Mouse (Mus musculus): ENCODE data around the gene Cmc2. TPM values are rescaled to one million over a fixed set of nuclear protein-coding genes. Genes with fewer than 3 reads are reported as not detected.

The Cmc2 gene
- polyA plus RNA-seq, 1 experiment from 2014 or later = 77.6 TPM

- no peaks in the 10 kb centered on the region for H3K9me3 ChIP-seq (ENCODE audit: control insufficient read depth, low read length)
- H3K27ac ChIP-seq (ENCODE audit: low read depth, low read length) = no peak overlapping the region
- no peaks in the 10 kb centered on the region for H3K27me3 ChIP-seq (ENCODE audit: control insufficient read depth, insufficient read depth, low read length)
- H3K9ac ChIP-seq (ENCODE audit: low read length) = no peak overlapping the region
- peaks cover 3% of the 10 kb centered on the region; the same call in 1 of the 2 replicates for H3K36me3 ChIP-seq (ENCODE audit: control insufficient read depth, insufficient read depth, low read length)
- WGBS = 74% methylated on average over 9 of the region's 9 CpGs
- ATAC-seq (ENCODE audit: low FRiP score) (no peak), DNase-seq (ENCODE audit: low spot score, missing footprints) (no peak)
- no peaks in the 10 kb centered on the region for H3K4me1 ChIP-seq (ENCODE audit: control insufficient read depth, insufficient read depth, low read length)
- no peak overlapping the region for H3K4me3 ChIP-seq (ENCODE audit: low read depth, low read length)
- no peak overlapping the region for H3K4me2 ChIP-seq
Measured at GRCm38 (mm10) chr8:116892636-116893035, 28.6 kb downstream of the Cmc2 start.

DNA sequence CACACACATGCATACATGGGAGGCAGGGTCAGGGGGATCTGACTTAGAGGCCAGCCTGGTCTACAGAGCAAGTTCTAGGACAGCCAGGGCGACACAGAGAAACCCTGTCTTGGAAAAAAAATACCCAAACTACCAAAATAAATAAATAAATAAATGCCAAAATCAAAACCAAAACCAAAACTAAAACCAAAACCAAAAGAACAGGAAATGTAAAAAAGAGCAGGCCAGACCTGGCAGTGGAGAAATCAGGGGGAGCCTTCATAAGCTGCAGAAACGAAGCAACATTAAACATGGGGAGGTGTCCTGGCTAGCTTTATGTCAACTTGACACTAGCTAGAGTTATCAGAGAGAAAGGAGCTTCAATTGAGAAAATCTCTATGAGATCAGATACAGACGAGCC lies 29.1 kb downstream of the Cmc2 start:
- ATAC-seq (ENCODE audit: low FRiP score) (no peak), DNase-seq (ENCODE audit: low spot score, missing footprints) (no peak)
- Histone ChIP-seq H3K27ac (ENCODE audit: low read depth, low read length) (no peak overlapping the region), H3K4me3 (ENCODE audit: low read depth, low read length) (no peak overlapping the region), H3K4me1 (ENCODE audit: control insufficient read depth, insufficient read depth, low read length) (no peaks in the 10 kb centered on the region), H3K36me3 (ENCODE audit: control insufficient read depth, insufficient read depth, low read length) (peaks cover 3% of the 10 kb centered on the region; the same call in 1 of the 2 replicates), H3K27me3 (ENCODE audit: control insufficient read depth, insufficient read depth, low read length) (no peaks in the 10 kb centered on the region), H3K9ac (ENCODE audit: low read length) (no peak overlapping the region), H3K9me3 (ENCODE audit: control insufficient read depth, low read length) (no peaks in the 10 kb centered on the region), H3K4me2 (no peak overlapping the region)
- WGBS = 87% methylated on average over 3 of the region's 3 CpGs

DNA sequence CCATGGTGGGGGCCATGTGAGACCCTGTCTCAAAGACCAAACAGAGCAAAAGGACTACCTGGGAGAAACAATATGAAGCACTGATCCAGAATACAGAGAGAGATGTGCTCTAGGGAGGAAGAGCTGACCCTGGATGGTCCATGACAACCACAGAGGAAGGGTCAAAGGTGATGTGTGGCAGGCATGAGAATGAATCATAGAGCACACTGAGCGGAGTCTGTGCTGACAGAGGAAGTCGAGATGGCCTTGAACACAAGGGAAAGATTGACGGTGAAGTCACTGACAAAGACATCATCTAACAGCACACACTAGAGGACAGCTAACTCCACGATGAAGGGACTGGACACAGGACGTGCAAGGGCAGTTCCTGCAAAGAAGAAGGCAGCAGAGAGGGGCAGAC lies 29.8 kb downstream of the Cmc2 start:
- H3K9me3 ChIP-seq (ENCODE audit: control insufficient read depth, low read length) = no peaks in the 10 kb centered on the region
- peaks cover 3% of the 10 kb centered on the region; the same call in 1 of the 2 replicates for H3K36me3 ChIP-seq (ENCODE audit: control insufficient read depth, insufficient read depth, low read length)
- DNase-seq (ENCODE audit: low spot score, missing footprints) (no peak), ATAC-seq (ENCODE audit: low FRiP score) (no peak)
- no peak overlapping the region for H3K27ac ChIP-seq (ENCODE audit: low read depth, low read length)
- H3K4me2 ChIP-seq = no peak overlapping the region
- no peak overlapping the region for H3K9ac ChIP-seq (ENCODE audit: low read length)
- H3K4me3 ChIP-seq (ENCODE audit: low read depth, low read length) = no peak overlapping the region
- 84% methylated on average over 5 of the region's 5 CpGs for WGBS
- H3K27me3 ChIP-seq (ENCODE audit: control insufficient read depth, insufficient read depth, low read length) = no peaks in the 10 kb centered on the region
- H3K4me1 ChIP-seq (ENCODE audit: control insufficient read depth, insufficient read depth, low read length) = no peaks in the 10 kb centered on the region

DNA sequence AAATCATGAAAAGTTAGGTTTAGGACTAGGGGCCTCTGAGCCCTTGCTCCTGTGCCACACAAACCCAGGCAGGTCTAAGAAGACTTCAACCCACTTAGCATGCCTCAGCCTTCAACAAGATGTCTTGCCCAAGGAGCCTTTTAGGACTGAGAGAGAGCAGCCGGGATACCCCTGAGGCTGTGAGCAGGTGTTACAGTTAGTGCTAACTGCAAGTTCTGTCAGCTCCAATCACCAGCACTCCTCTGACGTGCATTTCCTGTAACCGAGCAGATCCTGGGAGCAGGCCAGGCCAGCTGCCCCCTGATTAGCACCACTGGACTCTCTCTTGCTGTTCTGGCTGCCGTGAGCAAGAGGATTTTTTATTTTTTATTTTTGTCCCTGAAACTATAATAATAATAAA lies 33.4 kb downstream of the Cmc2 start:
- Histone ChIP-seq H3K9ac (ENCODE audit: low read length) (no peak overlapping the region), H3K27me3 (ENCODE audit: control insufficient read depth, insufficient read depth, low read length) (no peaks in the 10 kb centered on the region), H3K36me3 (ENCODE audit: control insufficient read depth, insufficient read depth, low read length) (peaks cover 3% of the 10 kb centered on the region; the same call in 1 of the 2 replicates), H3K9me3 (ENCODE audit: control insufficient read depth, low read length) (no peaks in the 10 kb centered on the region), H3K27ac (ENCODE audit: low read depth, low read length) (no peak overlapping the region), H3K4me2 (no peak overlapping the region), H3K4me3 (ENCODE audit: low read depth, low read length) (no peak overlapping the region), H3K4me1 (ENCODE audit: control insufficient read depth, insufficient read depth, low read length) (no peaks in the 10 kb centered on the region)
- DNase-seq (ENCODE audit: low spot score, missing footprints) = no peak
- WGBS = 93% methylated on average over 4 of the region's 4 CpGs
- ATAC-seq (ENCODE audit: low FRiP score) = no peak

DNA sequence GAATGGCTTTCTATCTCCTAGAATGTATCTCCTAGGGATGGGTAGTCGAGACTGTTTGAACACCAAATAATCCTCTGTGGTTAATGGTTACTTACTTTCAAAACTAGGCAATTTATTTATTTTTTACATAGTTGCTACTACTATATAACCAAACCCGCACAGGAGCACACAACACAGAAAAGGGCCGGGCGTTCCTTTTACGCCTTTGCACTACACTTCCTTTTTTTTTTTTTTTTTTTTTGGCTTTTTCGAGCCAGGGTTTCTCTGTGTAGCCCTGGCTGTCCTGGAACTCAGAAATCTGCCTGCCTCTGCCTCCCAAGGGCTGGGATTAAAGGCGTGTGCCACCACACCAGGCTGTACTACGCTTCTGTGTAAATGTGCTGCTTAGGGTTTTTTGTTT lies 39.9 kb downstream of the Cmc2 start:
- DNase-seq (ENCODE audit: low spot score, missing footprints) = no peak
- no peak overlapping the region for H3K4me3 ChIP-seq (ENCODE audit: low read depth, low read length)
- H3K9ac ChIP-seq (ENCODE audit: low read length) = no peak overlapping the region
- 90% methylated on average over 8 of the region's 8 CpGs for WGBS
- H3K27me3 ChIP-seq (ENCODE audit: control insufficient read depth, insufficient read depth, low read length) = no peaks in the 10 kb centered on the region
- H3K27ac ChIP-seq (ENCODE audit: low read depth, low read length) = no peak overlapping the region
- no peaks in the 10 kb centered on the region for H3K9me3 ChIP-seq (ENCODE audit: control insufficient read depth, low read length)
- ATAC-seq (ENCODE audit: low FRiP score) = no peak
- H3K4me1 ChIP-seq (ENCODE audit: control insufficient read depth, insufficient read depth, low read length) = no peaks in the 10 kb centered on the region
- H3K4me2 ChIP-seq = no peak overlapping the region
- H3K36me3 ChIP-seq (ENCODE audit: control insufficient read depth, insufficient read depth, low read length) = no peaks in the 10 kb centered on the region

GRCm38 (mm10) chr8:116875798-116876450 lies 45.3 kb downstream of the Cmc2 start:
- Histone ChIP-seq H3K4me2 (no peak overlapping the region), H3K27me3 (ENCODE audit: control insufficient read depth, insufficient read depth, low read length) (no peaks in the 10 kb centered on the region), H3K4me1 (ENCODE audit: control insufficient read depth, insufficient read depth, low read length) (no peaks in the 10 kb centered on the region), H3K9me3 (ENCODE audit: control insufficient read depth, low read length) (no peaks in the 10 kb centered on the region), H3K9ac (ENCODE audit: low read length) (no peak overlapping the region), H3K27ac (ENCODE audit: low read depth, low read length) (no peak overlapping the region), H3K36me3 (ENCODE audit: control insufficient read depth, insufficient read depth, low read length) (no peaks in the 10 kb centered on the region), H3K4me3 (ENCODE audit: low read depth, low read length) (no peak overlapping the region)
- DNase-seq (ENCODE audit: low spot score, missing footprints) (no peak), ATAC-seq (ENCODE audit: low FRiP score) (no peak)
- WGBS = 89% methylated on average over 17 of the region's 17 CpGs

DNA sequence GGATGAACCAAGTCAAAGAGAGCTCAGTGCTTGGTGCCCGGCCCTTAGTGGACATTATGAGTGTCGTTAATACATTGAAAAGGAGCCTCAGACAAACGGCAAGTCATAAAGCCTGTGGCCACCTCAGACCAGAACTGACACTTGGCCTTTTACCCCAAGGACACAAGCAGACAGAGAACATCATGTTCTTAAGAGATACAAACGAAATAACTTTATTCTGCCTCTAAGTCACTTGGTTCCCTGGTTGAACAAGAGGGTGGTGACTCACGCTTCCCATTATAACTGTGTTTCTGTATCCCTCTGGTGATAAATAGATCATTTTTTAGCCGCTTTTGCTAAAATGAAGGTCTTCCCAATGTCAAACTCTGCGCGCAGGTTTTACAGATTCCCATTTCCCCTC lies 47.3 kb downstream of the Cmc2 start:
- no peak overlapping the region for H3K9ac ChIP-seq (ENCODE audit: low read length)
- WGBS = 88% methylated on average over 8 of the region's 8 CpGs
- no peaks in the 10 kb centered on the region for H3K36me3 ChIP-seq (ENCODE audit: control insufficient read depth, insufficient read depth, low read length)
- H3K9me3 ChIP-seq (ENCODE audit: control insufficient read depth, low read length) = no peaks in the 10 kb centered on the region
- ATAC-seq (ENCODE audit: low FRiP score) (no peak), DNase-seq (ENCODE audit: low spot score, missing footprints) (no peak)
- no peak overlapping the region for H3K4me2 ChIP-seq
- H3K27ac ChIP-seq (ENCODE audit: low read depth, low read length) = no peak overlapping the region
- H3K4me1 ChIP-seq (ENCODE audit: control insufficient read depth, insufficient read depth, low read length) = no peaks in the 10 kb centered on the region
- H3K4me3 ChIP-seq (ENCODE audit: low read depth, low read length) = no peak overlapping the region
- no peaks in the 10 kb centered on the region for H3K27me3 ChIP-seq (ENCODE audit: control insufficient read depth, insufficient read depth, low read length)

DNA sequence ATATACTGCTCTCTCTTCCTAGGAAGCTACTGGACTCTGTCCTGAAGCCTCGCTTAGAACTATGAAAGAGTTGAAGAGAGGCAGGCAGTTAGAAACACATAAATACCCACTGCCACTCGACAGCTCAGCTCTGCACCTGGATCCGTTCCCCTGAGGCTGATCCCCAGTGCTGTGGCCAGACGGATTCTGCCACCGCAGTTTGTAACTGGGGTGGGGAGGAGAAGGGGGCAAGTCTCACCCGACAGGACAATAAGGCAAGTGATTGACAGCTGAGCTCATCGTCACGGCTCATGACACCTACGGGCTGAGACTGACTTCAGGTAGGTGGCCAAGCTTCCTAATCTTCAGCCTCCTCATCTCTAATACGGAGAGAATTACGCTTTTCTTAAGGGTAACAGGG lies 47.7 kb downstream of the Cmc2 start:
- Histone ChIP-seq H3K4me1 (ENCODE audit: control insufficient read depth, insufficient read depth, low read length) (no peaks in the 10 kb centered on the region), H3K4me2 (no peak overlapping the region), H3K36me3 (ENCODE audit: control insufficient read depth, insufficient read depth, low read length) (no peaks in the 10 kb centered on the region), H3K4me3 (ENCODE audit: low read depth, low read length) (no peak overlapping the region), H3K27me3 (ENCODE audit: control insufficient read depth, insufficient read depth, low read length) (no peaks in the 10 kb centered on the region), H3K9ac (ENCODE audit: low read length) (no peak overlapping the region), H3K9me3 (ENCODE audit: control insufficient read depth, low read length) (no peaks in the 10 kb centered on the region), H3K27ac (ENCODE audit: low read depth, low read length) (no peak overlapping the region)
- 79% methylated on average over 11 of the region's 11 CpGs for WGBS
- DNase-seq (ENCODE audit: low spot score, missing footprints) = no peak
- ATAC-seq (ENCODE audit: low FRiP score) = no peak

DNA sequence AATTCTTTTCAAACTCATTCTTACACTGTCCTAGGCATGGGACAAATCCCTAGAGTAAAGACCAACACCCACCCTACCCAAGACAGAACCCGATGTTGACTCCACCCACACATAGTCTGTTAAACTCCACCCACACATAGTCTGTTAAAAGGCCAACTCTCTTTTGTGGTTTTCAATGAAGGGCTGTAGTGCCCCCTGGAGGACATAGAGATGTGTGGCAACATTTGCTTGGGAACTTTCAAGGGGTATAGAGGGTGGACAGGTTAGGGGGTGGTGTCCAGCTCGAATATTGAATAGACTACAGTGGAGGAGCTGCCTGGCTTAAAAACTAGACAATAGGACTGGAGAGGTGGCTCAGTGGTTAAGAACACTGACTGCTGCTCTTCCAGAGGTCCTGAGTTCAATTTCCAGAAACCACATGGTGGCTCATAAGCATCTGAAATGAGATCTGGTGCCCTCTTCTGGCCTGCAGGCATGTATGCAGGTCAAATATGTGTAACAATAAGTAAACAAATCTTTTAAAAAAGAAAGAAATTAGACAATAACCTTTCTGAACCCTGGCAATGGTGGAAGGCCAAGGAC lies 48.4 kb downstream of the Cmc2 start:
- 79% methylated on average over 2 of the region's 2 CpGs for WGBS
- no peak overlapping the region for H3K9ac ChIP-seq (ENCODE audit: low read length)
- no peak for ATAC-seq (ENCODE audit: low FRiP score)
- no peak for DNase-seq (ENCODE audit: low spot score, missing footprints)
- H3K4me3 ChIP-seq (ENCODE audit: low read depth, low read length) = no peak overlapping the region
- no peaks in the 10 kb centered on the region for H3K9me3 ChIP-seq (ENCODE audit: control insufficient read depth, low read length)
- H3K36me3 ChIP-seq (ENCODE audit: control insufficient read depth, insufficient read depth, low read length) = no peaks in the 10 kb centered on the region
- no peaks in the 10 kb centered on the region for H3K27me3 ChIP-seq (ENCODE audit: control insufficient read depth, insufficient read depth, low read length)
- H3K27ac ChIP-seq (ENCODE audit: low read depth, low read length) = no peak overlapping the region
- H3K4me2 ChIP-seq = no peak overlapping the region
- no peaks in the 10 kb centered on the region for H3K4me1 ChIP-seq (ENCODE audit: control insufficient read depth, insufficient read depth, low read length)

Measured in midbrain, embryonic 11.5 days (tissue).